Mouse (Mus musculus) small intestine, adult 2 months (tissue): Measurements from ENCODE around the gene Gpr107. TPM values are rescaled to one million over a fixed set of nuclear protein-coding genes. Genes with fewer than 3 reads are reported as not detected.

ENCODE experiments used
- H3K27ac ChIP-seq: fragments of 200-500 bp; 2 replicates; pipeline ENCODE4 v1.5.1; 2012; ENCODE audit warnings: low read depth, low read length, control low read depth, inconsistent platforms; ENCODE audit not compliant: insufficient read depth
- H3K27me3 ChIP-seq: fragments of 200-500 bp; 2 replicates; pipeline ENCODE4 v1.6.1; 2012; ENCODE audit warnings: mild to moderate bottlenecking, moderate library complexity, low read length, inconsistent platforms; ENCODE audit not compliant: control insufficient read depth, insufficient read depth
- H3K36me3 ChIP-seq: fragments of 200-500 bp; 2 replicates; pipeline ENCODE4 v1.6.1; 2012; ENCODE audit warnings: mild to moderate bottlenecking, low read length, control low read depth, inconsistent platforms; ENCODE audit not compliant: control insufficient read depth, insufficient read depth
- H3K4me1 ChIP-seq: fragments of 200-500 bp; 2 replicates; pipeline ENCODE4 v1.6.1; 2012; ENCODE audit warnings: low read length, inconsistent platforms, mixed read lengths; ENCODE audit not compliant: control insufficient read depth, insufficient read depth, insufficient read length
- H3K4me3 ChIP-seq: fragments of 200-500 bp; 2 replicates; pipeline ENCODE4 v1.5.1; 2012; ENCODE audit warnings: low read depth, mild to moderate bottlenecking, control low read depth, inconsistent platforms, low read length, moderate library complexity
- CTCF ChIP-seq: fragments of 200-500 bp; IDR thresholded peaks from 2 replicates; pipeline ENCODE4 v1.5.1; 2012; ENCODE audit warnings: low read depth, mild to moderate bottlenecking, control low read depth, inconsistent platforms, low read length, moderate library complexity, mixed read lengths; ENCODE audit not compliant: insufficient replicate concordance, insufficient read length; ENCODE audit errors: extremely low read depth
- POLR2A ChIP-seq: fragments of 200-500 bp; IDR thresholded peaks from 2 replicates; pipeline ENCODE4 v1.6.1; 2012; ENCODE audit warnings: low read depth, mild to moderate bottlenecking, control low read depth, inconsistent platforms, low read length, moderate library complexity
- WGBS: fragments of 180-500 bp; shearing (Covaris S2); methylation state at CpG from one replicate; pipeline ENCODE4 v1.1.7; 2018; 5-methylcytosine and 5-hydroxymethylcytosine counted together
- polyA plus RNA-seq: library from polyadenylated mRNA; depleted of rRNA; stranded (reverse); fragments of >200 nt; gene quantifications from 2 replicates; pipeline ENCODE4 v1.2.3, GENCODE M21; 2012; rRNA removed

Gpr107 gene
- polyA plus RNA-seq, 1 experiment = 30.5 TPM

- H3K4me1 ChIP-seq = peaks cover 11% of the 10 kb centered on the region
- H3K27ac ChIP-seq = no peak overlapping the region
- no peaks in the 10 kb centered on the region for H3K27me3 ChIP-seq
- H3K4me3 ChIP-seq = no peak overlapping the region
- H3K36me3 ChIP-seq = no peaks in the 10 kb centered on the region
- TF ChIP-seq CTCF = no peak
- no peak for TF ChIP-seq POLR2A
- 71% methylated on average over 6 of the region's 6 CpGs for WGBS
These were observed 105.0 kb downstream of the Gpr107 start for GRCm38 (mm10) chr2:31257096-31257495.

GRCm38 (mm10) chr2:31258609-31259366 lies 106.7 kb downstream of the Gpr107 start:
- H3K4me3 ChIP-seq = peak overlapping the region; percentile 60
- no peaks in the 10 kb centered on the region for H3K27me3 ChIP-seq
- H3K4me1 ChIP-seq = peaks cover 11% of the 10 kb centered on the region
- no peak overlapping the region for H3K27ac ChIP-seq
- no peaks in the 10 kb centered on the region for H3K36me3 ChIP-seq
- no peak for TF ChIP-seq POLR2A
- TF ChIP-seq CTCF = no peak
- 19% methylated on average over 22 of the region's 22 CpGs for WGBS

GRCm38 (mm10) chr2:31259367-31259920 lies 107.3 kb downstream of the Gpr107 start:
- TF ChIP-seq POLR2A (no peak), CTCF (no peak)
- Histone ChIP-seq H3K27me3 (no peaks in the 10 kb centered on the region), H3K4me3 (peak overlapping the region; percentile 60), H3K27ac (no peak overlapping the region), H3K4me1 (peaks cover 11% of the 10 kb centered on the region), H3K36me3 (no peaks in the 10 kb centered on the region)
- 41% methylated on average over 9 of the region's 9 CpGs for WGBS

GRCm38 (mm10) chr2:31260549-31260948 lies 108.4 kb downstream of the Gpr107 start:
- Histone ChIP-seq H3K27ac (no peak overlapping the region), H3K4me1 (peaks cover 11% of the 10 kb centered on the region), H3K4me3 (no peak overlapping the region), H3K36me3 (no peaks in the 10 kb centered on the region), H3K27me3 (no peaks in the 10 kb centered on the region)
- TF ChIP-seq CTCF (no peak), POLR2A (no peak)
- 84% methylated on average over 8 of the region's 8 CpGs for WGBS

GRCm38 (mm10) chr2:31263039-31263461 lies 110.9 kb downstream of the Gpr107 start:
- no peaks in the 10 kb centered on the region for H3K27me3 ChIP-seq
- no peak for TF ChIP-seq POLR2A
- TF ChIP-seq CTCF = no peak
- H3K4me3 ChIP-seq = no peak overlapping the region
- no peaks in the 10 kb centered on the region for H3K36me3 ChIP-seq
- H3K4me1 ChIP-seq = peaks cover 8% of the 10 kb centered on the region
- WGBS = 68% methylated on average over 8 of the region's 8 CpGs
- H3K27ac ChIP-seq = no peak overlapping the region

DNA sequence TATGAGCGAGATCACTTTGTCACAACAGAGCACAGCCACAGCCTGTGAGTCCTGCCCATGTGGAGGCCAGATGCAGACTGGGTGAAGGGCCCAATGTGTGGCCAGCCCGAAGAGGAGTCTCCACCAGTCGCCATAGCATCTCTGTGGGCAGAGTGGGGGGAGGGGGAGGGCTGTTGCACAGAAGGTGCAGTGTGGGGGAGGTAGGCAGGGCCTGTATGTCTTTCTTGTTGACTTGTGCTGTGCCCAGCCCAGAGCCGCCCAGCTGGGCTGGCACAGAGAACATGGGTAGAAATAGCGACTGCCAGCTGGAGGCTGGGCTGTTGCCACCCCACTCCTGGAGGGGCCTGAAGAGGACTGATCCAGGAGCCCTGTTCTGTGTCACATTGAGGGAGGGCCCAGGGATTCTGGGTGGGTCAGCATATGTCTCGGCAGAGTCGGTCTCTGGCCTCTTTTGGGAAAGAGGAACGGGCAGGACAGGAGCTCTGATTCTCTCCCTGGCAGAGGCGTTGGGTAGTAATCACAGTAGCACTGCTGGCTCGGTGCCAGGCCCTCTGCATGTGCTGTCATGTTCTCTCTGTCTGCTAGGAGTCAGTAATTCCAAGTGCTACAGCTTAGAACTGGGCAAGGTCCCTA lies 111.7 kb downstream of the Gpr107 start:
- WGBS = 27% methylated on average over 10 of the region's 10 CpGs
- Histone ChIP-seq H3K27ac (no peak overlapping the region), H3K4me1 (peaks cover 3% of the 10 kb centered on the region; the same call in 1 of the 2 replicates), H3K27me3 (no peaks in the 10 kb centered on the region), H3K36me3 (no peaks in the 10 kb centered on the region), H3K4me3 (no peak overlapping the region)
- TF ChIP-seq POLR2A (no peak), CTCF (no peak)

GRCm38 (mm10) chr2:31267447-31267846 lies 115.3 kb downstream of the Gpr107 start:
- Histone ChIP-seq H3K36me3 (no peaks in the 10 kb centered on the region), H3K4me1 (no peaks in the 10 kb centered on the region), H3K27ac (no peak overlapping the region), H3K4me3 (no peak overlapping the region), H3K27me3 (no peaks in the 10 kb centered on the region)
- WGBS = 87% methylated on average over 6 of the region's 6 CpGs
- TF ChIP-seq CTCF (no peak), POLR2A (no peak)

Other genes starting within 250 kb of the Gpr107 start
- 5.9 and 10.9 TPM in 2 replicates for gene Ptges, start 222.5 kb upstream of the Gpr107 start, polyA plus RNA-seq
- gene Tor1b, start 199.4 kb upstream of the Gpr107 start, polyA plus RNA-seq = 8.0 and 8.2 TPM in 2 replicates
- gene Tor1a, start 184.4 kb upstream of the Gpr107 start, polyA plus RNA-seq = 38.8 and 78.6 TPM in 2 replicates
- gene BC005624, start 170.1 kb upstream of the Gpr107 start, polyA plus RNA-seq = 5.3 and 9.0 TPM in 2 replicates
- gene Usp20, start 170.0 kb upstream of the Gpr107 start, polyA plus RNA-seq = 5.1 TPM in 2 replicates
- 20.3 and 28.6 TPM in 2 replicates for gene Fnbp1, start 10.3 kb upstream of the Gpr107 start, polyA plus RNA-seq
- 0.75 and 0.95 TPM in 2 replicates for gene Ncs1, start 93.5 kb downstream of the Gpr107 start, polyA plus RNA-seq
- gene Hmcn2, start 162.1 kb downstream of the Gpr107 start, polyA plus RNA-seq = 87.3 and 147 TPM in 2 replicates